Mouse (Mus musculus) regulatory T cell (primary cell): ENCODE data around the gene Smyd2.

Experiments
- in situ Hi-C: fragments of 300-600 bp; cut with MboI, MseI; formaldehyde crosslinking; loops from one replicate; pipeline ENCODE4 v1.15.1; 2025; ENCODE audit warnings: high pct_unique_total_duplicates

Smyd2 gene

DNA sequence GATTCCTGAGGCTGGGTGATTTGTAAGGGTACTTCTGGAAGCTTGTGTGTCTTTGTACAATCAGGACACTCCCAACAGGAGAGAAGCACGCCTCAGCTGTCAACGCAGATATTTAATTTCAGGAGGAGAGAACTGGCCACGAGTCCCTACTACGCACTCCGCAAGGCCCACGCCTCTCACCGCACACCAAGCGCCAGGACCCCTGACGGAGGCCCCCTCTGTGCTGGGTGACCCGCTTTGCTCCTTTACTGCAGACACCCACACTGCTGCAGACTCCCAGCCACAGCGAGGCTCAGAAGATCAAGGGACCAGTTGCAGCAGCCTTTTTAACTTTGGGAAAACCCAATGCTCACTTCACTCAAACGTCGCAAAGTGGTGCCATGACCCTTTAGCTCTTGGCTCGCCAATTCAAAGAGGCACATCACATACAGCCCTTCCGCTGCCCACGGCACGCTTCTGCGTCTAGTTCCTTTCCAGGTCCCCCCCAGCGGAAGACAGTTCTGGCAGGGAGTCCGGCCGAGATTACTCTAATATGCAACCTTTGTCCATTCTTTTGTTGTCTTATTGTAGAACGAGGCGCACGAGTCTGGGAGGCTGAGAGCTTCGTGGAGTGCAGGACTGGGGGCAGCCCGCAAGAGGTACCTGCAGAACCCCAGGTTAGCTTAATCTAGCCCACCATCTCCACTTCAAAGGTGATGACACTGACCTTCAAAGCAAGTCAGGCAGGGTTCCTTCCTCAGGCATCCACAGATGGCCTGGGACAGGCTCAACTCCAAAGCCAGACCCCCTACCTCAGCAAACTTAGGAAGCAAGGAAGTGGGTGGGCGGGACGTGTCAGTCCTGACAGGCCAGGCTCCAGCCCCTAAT, 1.2 kb downstream of the Smyd2 start:
- in situ Hi-C loops = loop anchor here (5.0 kb wide), 1 partner anchor 224 kb away; no protein-coding TSS in a partner anchor

DNA sequence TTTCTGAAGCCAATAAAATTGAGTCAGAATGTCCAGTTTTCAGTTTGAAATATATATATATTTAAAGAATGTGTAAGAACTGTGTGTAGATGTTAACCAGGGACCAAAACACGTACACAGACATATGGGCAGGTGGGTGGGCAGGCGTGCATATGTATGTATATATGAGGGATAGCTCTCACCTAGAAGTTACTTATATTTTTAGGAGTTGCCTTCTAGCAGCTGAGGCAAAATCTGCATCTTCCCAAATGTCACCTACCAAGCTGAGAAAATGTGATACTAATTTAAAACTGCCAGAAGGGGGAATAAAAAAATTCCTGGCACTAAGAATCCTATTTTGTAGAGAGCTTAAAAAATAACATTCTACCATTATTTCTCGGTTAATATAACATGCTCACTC, 2.4 kb downstream of the Smyd2 start:
- in situ Hi-C loops = loop anchor here (5.0 to 10.0 kb wide), 2 partner anchors 222 to 1915 kb away; no protein-coding TSS in a partner anchor

DNA sequence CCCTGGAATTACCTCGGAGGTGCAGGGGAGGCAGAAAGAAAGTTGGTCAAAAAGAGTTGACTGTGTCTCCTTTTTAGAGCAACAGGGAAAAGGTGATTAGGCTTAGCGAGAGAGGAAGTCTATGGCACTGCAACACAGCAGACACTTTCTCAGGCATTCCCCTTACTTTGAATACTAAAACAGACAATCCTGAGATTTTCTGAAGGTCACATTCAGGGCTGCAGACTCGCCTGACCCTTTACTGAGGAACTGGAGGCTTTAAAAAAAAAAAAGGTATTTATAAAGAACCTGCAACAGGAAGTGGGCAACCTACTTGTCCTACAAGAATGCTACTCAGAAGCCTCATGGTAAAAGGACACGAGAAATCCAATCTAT, 5.0 kb downstream of the Smyd2 start:
- in situ Hi-C loops = loop anchor here (10.0 kb wide), 1 partner anchor 1918 kb away; no protein-coding TSS in a partner anchor

GRCm38 (mm10) chr1:189916422-189917125, 5.6 kb downstream of the Smyd2 start:
- in situ Hi-C loops = loop anchor here (10.0 kb wide), 1 partner anchor 1918 kb away; no protein-coding TSS in a partner anchor

GRCm38 (mm10) chr1:189913093-189913760, 8.9 kb downstream of the Smyd2 start:
- in situ Hi-C loops = loop anchor here (10.0 kb wide), 1 partner anchor 1922 kb away; no protein-coding TSS in a partner anchor

- in situ Hi-C loops = loop anchor here (10.0 kb wide), 1 partner anchor 1924 kb away; no protein-coding TSS in a partner anchor
These were observed 11.3 kb downstream of the Smyd2 start for GRCm38 (mm10) chr1:189910685-189911345.

- in situ Hi-C loops = no loop called here
These were observed 19.0 kb downstream of the Smyd2 start for GRCm38 (mm10) chr1:189903169-189903568.

DNA sequence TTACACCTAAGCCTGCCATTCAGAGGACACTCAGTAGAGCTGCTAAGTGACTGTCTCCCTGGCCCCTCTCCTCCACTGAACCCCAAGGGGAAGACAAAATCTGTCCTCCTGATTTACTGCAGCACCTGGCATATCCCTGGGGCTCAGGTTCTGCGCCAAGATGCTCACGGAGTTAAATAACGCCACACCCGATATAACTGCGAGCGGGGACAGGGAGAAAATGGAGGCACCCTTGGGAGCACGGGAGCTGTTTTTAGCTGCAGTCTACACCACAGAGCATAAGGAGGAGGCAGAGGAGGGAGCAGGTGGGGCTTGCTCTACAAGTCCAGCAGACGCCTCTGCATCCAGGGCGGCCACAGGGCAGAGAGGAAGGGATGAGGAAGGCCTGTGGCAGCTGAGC, 19.8 kb downstream of the Smyd2 start:
- in situ Hi-C loops = no loop called here

- in situ Hi-C loops = no loop called here
These were observed 22.6 kb downstream of the Smyd2 start for GRCm38 (mm10) chr1:189899526-189899925.

- in situ Hi-C loops = no loop called here
These were observed 23.5 kb downstream of the Smyd2 start for GRCm38 (mm10) chr1:189898708-189899107.

GRCm38 (mm10) chr1:189897861-189898260, 24.3 kb downstream of the Smyd2 start:
- in situ Hi-C loops = no loop called here

DNA sequence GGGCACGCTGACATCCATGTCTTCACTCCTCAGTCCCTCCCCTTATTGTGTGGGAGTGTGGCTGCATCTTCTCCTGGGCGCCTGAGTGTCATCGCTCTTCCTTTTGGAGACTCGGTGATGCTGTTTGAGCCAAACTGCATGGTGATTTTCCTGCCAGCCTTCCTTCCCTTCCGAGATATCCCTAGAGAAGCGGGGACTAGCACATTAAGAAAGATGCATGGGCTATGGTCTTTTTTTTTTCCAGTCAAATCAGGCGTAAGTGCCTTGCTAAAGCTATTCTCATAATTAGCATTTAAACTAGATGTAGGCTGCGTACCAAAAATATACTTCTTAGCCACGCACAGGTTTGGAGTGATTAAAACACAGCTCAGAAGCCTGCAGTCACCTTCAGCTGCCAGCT, 28.0 kb downstream of the Smyd2 start:
- in situ Hi-C loops = no loop called here

DNA sequence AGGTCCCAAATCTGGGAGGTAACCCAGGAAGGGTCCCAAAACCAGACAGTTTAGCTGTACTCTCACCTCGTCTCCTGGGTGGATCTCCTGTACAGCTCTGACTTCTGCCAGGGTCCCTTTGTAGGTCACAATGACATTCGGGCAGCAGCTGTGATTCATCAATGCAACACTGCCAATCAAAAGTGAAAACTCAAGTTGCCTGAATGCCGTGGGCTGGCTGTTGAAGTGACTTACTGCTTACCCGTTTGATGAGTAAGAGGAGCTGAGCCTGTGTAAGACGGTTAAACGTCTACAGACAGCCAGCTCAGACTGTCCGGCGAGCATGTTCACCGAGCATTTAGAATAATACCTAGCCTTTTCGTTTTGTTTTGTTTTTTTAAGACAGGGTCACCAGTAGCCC, 33.4 kb downstream of the Smyd2 start:
- in situ Hi-C loops = loop anchor here (5.0 kb wide), 1 partner anchor 84 kb away; no protein-coding TSS in a partner anchor

DNA sequence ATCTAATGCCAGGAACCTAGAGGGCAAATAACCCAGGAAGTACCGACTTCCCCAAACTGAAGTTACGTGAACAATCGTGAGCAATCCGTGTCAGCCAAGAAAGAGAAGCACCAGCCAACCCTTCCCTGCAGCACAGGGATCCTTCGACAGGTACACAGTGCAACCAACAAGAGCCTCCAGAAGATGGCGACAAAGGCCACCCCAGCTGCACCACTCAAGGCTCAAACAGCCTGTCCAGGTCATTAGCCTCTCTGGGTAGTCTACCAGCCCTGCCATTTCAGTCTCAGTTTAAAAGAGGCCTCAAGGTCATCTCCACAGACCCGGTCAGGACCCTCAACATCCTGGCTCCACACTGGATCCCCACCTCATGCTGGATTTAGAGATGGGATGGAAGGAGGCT, 34.6 kb downstream of the Smyd2 start:
- in situ Hi-C loops = loop anchor here (5.0 kb wide), 1 partner anchor 85 kb away; no protein-coding TSS in a partner anchor

GRCm38 (mm10) chr1:189885975-189886374, 36.2 kb downstream of the Smyd2 start:
- in situ Hi-C loops = loop anchor here (5.0 kb wide), 1 partner anchor 86 kb away; no protein-coding TSS in a partner anchor

DNA sequence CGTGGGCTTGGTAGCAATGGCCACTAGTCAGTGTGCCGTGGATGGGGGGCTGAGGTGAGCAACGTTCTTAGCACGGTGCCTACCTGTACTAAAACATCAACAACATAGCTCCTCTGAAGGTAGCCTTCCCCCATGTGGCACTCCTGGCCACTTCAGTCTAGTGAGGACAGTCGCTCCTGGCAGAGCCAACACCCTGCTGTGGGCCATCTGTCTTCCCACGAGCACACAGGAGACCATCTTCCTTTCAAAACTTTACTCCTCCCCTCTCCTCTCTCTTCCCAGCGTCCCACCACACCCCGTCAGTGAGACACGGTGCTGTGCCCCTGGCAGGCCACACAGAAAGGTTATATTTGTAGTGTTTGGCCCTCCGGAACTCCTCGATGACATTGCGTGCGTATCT, 37.2 kb downstream of the Smyd2 start:
- in situ Hi-C loops = loop anchor here (5.0 kb wide), 1 partner anchor 87 kb away; no protein-coding TSS in a partner anchor

GRCm38 (mm10) chr1:189883531-189884170, 38.5 kb downstream of the Smyd2 start:
- in situ Hi-C loops = no loop called here

GRCm38 (mm10) chr1:189882886-189883285, 39.3 kb downstream of the Smyd2 start:
- in situ Hi-C loops = no loop called here

DNA sequence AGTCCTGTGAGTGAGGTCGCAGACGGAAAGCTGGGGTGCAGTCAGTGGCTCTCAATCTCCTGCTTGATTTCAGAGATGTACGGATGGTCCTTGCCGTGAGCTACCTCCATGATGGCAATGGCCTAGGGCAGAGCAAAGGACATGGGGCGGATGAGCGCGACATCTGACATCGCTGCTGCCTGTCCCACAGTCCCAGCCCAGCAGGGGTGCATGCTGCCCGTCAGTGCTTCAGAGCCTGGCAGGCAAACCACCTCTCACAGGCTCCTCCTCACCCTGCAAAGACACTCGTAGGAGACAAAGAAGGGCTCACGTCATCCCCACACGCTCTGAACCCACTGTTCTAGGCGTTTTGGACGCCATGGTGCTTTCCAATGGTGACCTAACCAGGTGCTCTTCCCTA, 41.4 kb downstream of the Smyd2 start:
- in situ Hi-C loops = no loop called here

DNA sequence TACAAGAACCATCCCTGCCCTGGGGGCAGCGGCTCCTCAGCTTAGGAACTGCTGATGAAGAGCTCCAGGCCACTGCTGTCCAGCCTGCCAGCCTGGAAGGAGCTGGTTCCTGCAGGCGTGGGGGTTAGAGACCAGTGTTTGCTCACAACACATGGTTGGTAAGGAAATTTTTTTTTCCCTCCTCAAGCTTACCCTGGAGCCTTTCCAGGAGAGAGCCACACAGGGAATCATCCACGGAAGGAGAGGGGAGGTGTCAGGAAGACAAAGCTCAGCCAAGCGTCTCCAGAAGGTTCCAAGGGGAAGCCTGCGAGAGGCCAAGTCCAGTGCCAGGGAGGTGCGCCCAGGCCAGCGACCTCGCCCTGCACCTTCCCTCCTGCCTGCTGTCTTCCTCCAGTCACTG, 42.2 kb downstream of the Smyd2 start:
- in situ Hi-C loops = no loop called here

GRCm38 (mm10) chr1:189879212-189879611, 43.0 kb downstream of the Smyd2 start:
- in situ Hi-C loops = no loop called here
